Mouse (Mus musculus) Patski (cell line): ENCODE results near the gene Rps11. TPM values are rescaled to one million over a fixed set of nuclear protein-coding genes. Genes with fewer than 3 reads are reported as not detected.

Experiments
- ATAC-seq: fragments of 100-300 bp; one replicate; pipeline ENCODE4 v1.8.0; 2021
- CTCF ChIA-PET: fragments of 350-600 bp; sonication (Branson Sonifier 250); formaldehyde crosslinking; loops from one replicate; lab custom pipeline; 2022; ENCODE audit warnings: inconsistent platforms; lab: Charles Lee
- POLR2A ChIA-PET: fragments of 350-600 bp; sonication (Branson Sonifier 250); formaldehyde crosslinking; loops from one replicate; lab custom pipeline; 2022; ENCODE audit warnings: antibody characterized with exemption, inconsistent platforms; lab: Charles Lee
- DNase-seq: peaks from one replicate; pipeline ENCODE4 v3.0.0-alpha.2; 2011; ENCODE audit warnings: low read depth, low spot score
- H3K27me3 ChIP-seq: fragments of 371-371 bp; one replicate; pipeline ENCODE4 v1.5.1; 2021
- CTCF ChIP-seq: fragments of 100-300 bp; IDR thresholded peaks from one replicate; pipeline ENCODE4 v1.5.1; 2021
- in situ Hi-C: fragments of 300-500 bp; cut with MboI; formaldehyde crosslinking; loops from 3 replicates; pipeline ENCODE4 v1.11.1; 2018; ENCODE audit warnings: low pct_unique_long_range_greater_than_20kb, mixed read lengths
- polyA plus RNA-seq: library from polyadenylated mRNA; unstranded; gene quantifications from one replicate; pipeline ENCODE4 v1.2.3, GENCODE M21; 2021

Rps11 gene
- polyA plus RNA-seq, 1 experiment from 2014 or later = 920 TPM

GRCm38 (mm10) chr7:45134544-45135026 lies 10.3 kb upstream of the Rps11 start:
- in situ Hi-C loops = no loop called here
- ChIA-PET POLR2A (no interaction called here), CTCF (interaction anchor here (1.6 kb wide), 1 partner anchor 8 kb away, joined by 4 read pairs; no protein-coding TSS in a partner anchor)
- no peak for TF ChIP-seq CTCF
- DNase-seq (no peak), ATAC-seq (no peak)
- H3K27me3 ChIP-seq = no peaks in the 10 kb centered on the region

- ChIA-PET POLR2A (no interaction called here), CTCF (interaction anchor here (1.6 kb wide), 1 partner anchor 9 kb away, joined by 4 read pairs; no protein-coding TSS in a partner anchor)
- no peaks in the 10 kb centered on the region for H3K27me3 ChIP-seq
- ATAC-seq (no peak), DNase-seq (no peak)
- TF ChIP-seq CTCF = no peak
- in situ Hi-C loops = no loop called here
Observed at GRCm38 (mm10) chr7:45133446-45134159, 9.4 kb upstream of the Rps11 start.

DNA sequence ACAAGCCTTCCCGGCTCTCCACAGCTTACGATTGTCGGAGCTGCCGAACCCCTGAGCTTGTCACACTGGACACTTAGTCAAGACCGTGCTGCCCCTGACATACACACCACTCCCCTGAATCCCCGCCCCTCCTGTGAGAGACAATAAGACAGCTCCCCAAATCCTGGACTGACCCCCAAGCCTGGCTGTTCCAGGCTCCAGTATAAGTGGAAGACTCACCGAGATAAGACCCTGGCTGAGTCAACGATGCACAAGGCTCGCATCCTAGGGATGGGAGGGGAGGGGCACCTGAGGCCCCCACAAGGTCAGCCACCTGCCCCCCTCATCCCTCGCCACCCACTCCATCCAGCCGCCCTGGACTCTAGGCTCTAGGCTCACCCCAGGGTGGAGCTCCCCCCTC lies 7.6 kb upstream of the Rps11 start:
- in situ Hi-C loops = no loop called here
- POLR2A ChIA-PET = no interaction called here
- ATAC-seq (no peak), DNase-seq (no peak)
- no peak for TF ChIP-seq CTCF
- CTCF ChIA-PET = interaction anchor here (1.0 kb wide), 1 partner anchor 11 kb away, joined by 3 read pairs; no protein-coding TSS in a partner anchor
- no peaks in the 10 kb centered on the region for H3K27me3 ChIP-seq

GRCm38 (mm10) chr7:45129776-45130512 lies 5.7 kb upstream of the Rps11 start:
- no peak for DNase-seq
- H3K27me3 ChIP-seq = no peaks in the 10 kb centered on the region
- in situ Hi-C loops = no loop called here
- no peak for TF ChIP-seq CTCF
- no peak for ATAC-seq
- POLR2A ChIA-PET = interaction anchor here (0.6 kb wide), 1 partner anchor 28 kb away, joined by 4 read pairs; no protein-coding TSS in a partner anchor
- CTCF ChIA-PET = interaction anchor here (0.7 to 1.6 kb wide), 2 partner anchors 45 to 163 kb away, joined by 3 read pairs; no protein-coding TSS in a partner anchor

DNA sequence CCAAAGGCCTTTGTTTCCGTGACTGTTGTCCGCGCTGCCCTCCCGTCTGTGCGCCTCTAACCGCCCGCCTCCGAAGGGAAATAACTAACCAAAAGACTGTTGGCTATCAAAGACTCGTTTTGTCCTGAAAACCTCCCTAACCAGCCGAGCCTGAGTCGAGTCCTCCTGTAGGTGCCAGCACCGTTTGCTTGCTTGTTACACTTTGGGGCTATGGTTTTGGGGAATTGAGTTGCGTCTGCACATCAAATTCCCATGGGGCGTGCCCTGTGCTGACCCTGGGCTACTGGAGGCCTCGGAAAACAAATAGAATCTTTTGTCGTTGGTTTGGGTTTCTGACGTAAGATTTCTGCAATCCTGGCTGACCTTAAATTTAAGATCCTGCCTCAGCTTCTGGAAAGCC lies 5.1 kb upstream of the Rps11 start:
- DNase-seq (no peak), ATAC-seq (no peak)
- ChIA-PET CTCF (interaction anchor here (1.6 kb wide), 1 partner anchor 45 kb away, joined by 3 read pairs; no protein-coding TSS in a partner anchor), POLR2A (no interaction called here)
- H3K27me3 ChIP-seq = no peaks in the 10 kb centered on the region
- in situ Hi-C loops = no loop called here
- no peak for TF ChIP-seq CTCF

- in situ Hi-C loops = no loop called here
- TF ChIP-seq CTCF = no peak
- ChIA-PET POLR2A (no interaction called here), CTCF (interaction anchor here (1.6 kb wide), 1 partner anchor 44 kb away, joined by 3 read pairs; no protein-coding TSS in a partner anchor)
- no peaks in the 10 kb centered on the region for H3K27me3 ChIP-seq
- DNase-seq = peak; percentile 95
- ATAC-seq = peak; percentile 77
Observed at GRCm38 (mm10) chr7:45128624-45129246, 4.5 kb upstream of the Rps11 start, which contains the start of gene Rpl13a. Gene Rpl13a, minus strand, starts transcription at chr7:45128761.

DNA sequence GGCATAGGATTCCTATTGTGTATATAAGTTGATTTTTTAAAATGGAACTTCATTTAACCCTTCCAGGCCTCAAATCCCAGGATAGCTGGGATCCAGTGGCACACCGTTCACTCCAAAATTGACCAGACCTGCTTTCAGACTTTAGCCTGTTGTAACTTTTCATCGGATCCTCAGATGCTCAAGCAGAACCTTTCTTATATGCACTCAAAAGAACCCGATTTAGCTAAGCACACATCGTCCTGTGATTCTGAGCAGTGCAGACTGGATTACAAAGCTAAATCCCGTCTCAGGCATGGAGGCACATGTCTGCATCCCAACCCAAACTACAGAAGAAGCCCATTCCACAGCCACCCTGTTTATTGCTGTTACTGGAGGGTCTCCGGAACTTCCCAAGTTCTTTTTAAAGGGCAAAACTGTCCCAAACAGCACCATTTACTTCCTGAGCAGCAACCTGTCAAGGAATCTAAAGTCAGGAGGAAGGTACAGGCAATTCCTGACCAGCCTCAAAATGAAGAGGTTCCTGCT lies 3.5 kb upstream of the Rps11 start:
- no peak for DNase-seq
- ChIA-PET CTCF (interaction anchor here (1.0 to 1.3 kb wide), 3 partner anchors 10 to 59 kb away, joined by 3 read pairs; partner anchors contain the start of gene Aldh16a1), POLR2A (interaction anchor here (0.6 kb wide), 2 partner anchors 22 to 39 kb away, joined by 3 to 4 read pairs; no protein-coding TSS in a partner anchor)
- no peak for TF ChIP-seq CTCF
- no peak for ATAC-seq
- in situ Hi-C loops = no loop called here
- no peaks in the 10 kb centered on the region for H3K27me3 ChIP-seq

GRCm38 (mm10) chr7:45126844-45127699 lies 2.8 kb upstream of the Rps11 start:
- in situ Hi-C loops = no loop called here
- ATAC-seq = no peak
- no peak for TF ChIP-seq CTCF
- ChIA-PET POLR2A (interaction anchor here (0.6 kb wide), 2 partner anchors 23 to 39 kb away, joined by 3 to 4 read pairs; no protein-coding TSS in a partner anchor), CTCF (interaction anchor here (1.0 to 1.3 kb wide), 3 partner anchors 9 to 58 kb away, joined by 3 read pairs; partner anchors contain the start of gene Aldh16a1)
- H3K27me3 ChIP-seq = no peaks in the 10 kb centered on the region
- DNase-seq = no peak
